22 mouse cellular contexts compared by ENCODE assay signal in genomic region chr9:33483541-33483846, GRCm38 (mm10).
"Had no signal": no experiment of that assay in that cellular context is flagged by ENCODE, and none has a peak within 500 bp of the region (broad histone marks: within the 10 kb centered on the region; RNA-seq: fewer than 3 reads in every experiment).

No protein-coding gene starts in this region.

- ATAC-seq: hindbrain, embryonic 16.5 days; inflammation-experienced regulatory T-cells, adult 6 months; intestine, embryonic 15.5 days; intestine, postnatal 0 days had no signal

- H3K27me3 ChIP-seq: heart, embryonic 12.5 days; hindbrain, embryonic 12.5 days; intestine, embryonic 15.5 days; limb, embryonic 12.5 days had no signal

- DNase-seq: gastrocnemius, postnatal 14 days; gastrocnemius, postnatal 36 days; heart, postnatal 10 days; heart, postnatal 4 days; kidney, adult 18-20 months; kidney, adult 8-10 months; kidney, postnatal 10 days; kidney, postnatal 25 days; kidney, postnatal 4 days; liver had no signal

- H3K4me1 ChIP-seq: heart, embryonic 10.5 days; heart, embryonic 12.5 days; hindbrain, embryonic 10.5 days; hindbrain, embryonic 12.5 days; intestine, embryonic 15.5 days; limb, embryonic 10.5 days; limb, embryonic 12.5 days had no signal

- H3K4me3 ChIP-seq: heart, embryonic 10.5 days; heart, embryonic 12.5 days; hindbrain, embryonic 10.5 days; hindbrain, embryonic 12.5 days; intestine, embryonic 15.5 days; left cerebral cortex, adult 2 months; limb, embryonic 10.5 days; limb, embryonic 12.5 days had no signal

- H3K36me3 ChIP-seq: heart, embryonic 10.5 days; heart, embryonic 12.5 days; hindbrain, embryonic 10.5 days; hindbrain, embryonic 12.5 days; intestine, embryonic 15.5 days; limb, embryonic 10.5 days; limb, embryonic 12.5 days had no signal

- H3K27ac ChIP-seq: heart, embryonic 10.5 days; hindbrain, embryonic 10.5 days; hindbrain, embryonic 12.5 days; hindbrain, embryonic 14.5 days; intestine, embryonic 15.5 days; left cerebral cortex, adult 2 months; limb, embryonic 10.5 days; limb, embryonic 12.5 days had no signal
